Mouse (Mus musculus): ENCODE data around the gene Pck1.
A peak's percentile ranks its signal among the peaks of the same experiment; 100 is the strongest.

Pck1 gene

GRCm38 (mm10) chr2:173148001-173148400 lies 4.8 kb upstream of the Pck1 start:
- no peak for DNase-seq (ENCODE audit: low read depth, low spot score)

DNA sequence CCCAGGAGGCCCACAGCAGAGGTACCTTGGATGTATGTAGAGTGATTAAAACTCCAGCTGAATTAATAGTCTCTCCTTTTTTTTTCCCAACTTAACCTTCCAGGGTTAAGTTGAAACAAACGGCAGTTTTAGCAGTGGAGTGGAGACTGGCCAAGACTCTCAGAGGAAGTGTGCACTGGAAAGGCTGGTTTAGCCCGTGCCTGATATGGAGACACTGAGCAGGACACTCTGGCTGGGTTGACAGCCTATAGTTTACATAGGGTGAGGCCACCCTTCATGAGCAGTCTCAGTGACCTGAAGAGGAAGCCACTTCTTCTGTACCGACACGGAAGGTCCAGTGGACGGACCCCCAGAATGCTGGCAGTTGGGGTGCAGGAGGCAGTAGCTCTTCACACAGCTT lies 1.5 kb upstream of the Pck1 start:
- no peak for DNase-seq (ENCODE audit: low read depth, low spot score)

DNA sequence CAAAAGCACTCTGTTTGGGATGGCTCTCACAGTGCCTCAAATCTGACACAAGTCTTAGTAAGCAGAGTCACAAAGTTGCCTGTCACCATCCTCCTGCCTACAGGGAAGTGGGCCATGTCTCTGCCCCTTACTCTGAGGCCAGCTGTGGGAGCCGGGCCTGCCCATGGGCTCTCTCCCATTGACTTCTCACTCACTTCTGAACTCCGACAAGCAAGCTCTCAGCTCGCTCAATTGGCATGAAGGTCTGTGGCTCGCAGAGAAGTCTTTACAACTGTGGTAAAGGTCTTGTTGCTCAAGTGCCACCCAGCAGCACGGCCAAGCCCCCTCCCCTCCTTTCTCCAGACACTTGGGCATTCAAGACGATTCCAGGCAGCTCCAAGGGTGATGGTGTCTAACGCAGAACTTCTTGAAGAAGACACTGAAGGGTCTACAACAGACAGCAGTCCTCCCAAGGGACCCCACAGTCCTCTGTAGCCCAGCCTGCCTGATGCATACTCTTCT lies 1.0 kb upstream of the Pck1 start:
- no peak for DNase-seq (ENCODE audit: low read depth, low spot score)

DNA sequence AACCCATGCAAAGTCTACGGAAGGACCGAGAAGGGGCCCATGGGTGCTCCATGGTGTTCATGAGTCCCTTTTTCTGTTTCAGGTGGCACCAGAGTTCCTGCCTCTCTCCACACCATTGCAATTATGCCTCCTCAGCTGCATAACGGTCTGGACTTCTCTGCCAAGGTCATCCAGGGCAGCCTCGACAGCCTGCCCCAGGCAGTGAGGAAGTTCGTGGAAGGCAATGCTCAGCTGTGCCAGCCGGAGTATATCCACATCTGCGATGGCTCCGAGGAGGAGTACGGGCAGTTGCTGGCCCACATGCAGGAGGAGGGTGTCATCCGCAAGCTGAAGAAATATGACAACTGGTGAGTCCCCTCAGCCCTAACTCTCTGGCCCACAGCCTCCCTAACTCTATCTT lies 418 bp downstream of the Pck1 start:
- no peak for DNase-seq (ENCODE audit: low read depth, low spot score)

- DNase-seq (ENCODE audit: low read depth, low spot score): no peak
These were observed 1.7 kb downstream of the Pck1 start for GRCm38 (mm10) chr2:173154513-173154912.

- no peak for DNase-seq (ENCODE audit: low read depth, low spot score)
These were observed 2.1 kb downstream of the Pck1 start for GRCm38 (mm10) chr2:173154962-173155361.

DNA sequence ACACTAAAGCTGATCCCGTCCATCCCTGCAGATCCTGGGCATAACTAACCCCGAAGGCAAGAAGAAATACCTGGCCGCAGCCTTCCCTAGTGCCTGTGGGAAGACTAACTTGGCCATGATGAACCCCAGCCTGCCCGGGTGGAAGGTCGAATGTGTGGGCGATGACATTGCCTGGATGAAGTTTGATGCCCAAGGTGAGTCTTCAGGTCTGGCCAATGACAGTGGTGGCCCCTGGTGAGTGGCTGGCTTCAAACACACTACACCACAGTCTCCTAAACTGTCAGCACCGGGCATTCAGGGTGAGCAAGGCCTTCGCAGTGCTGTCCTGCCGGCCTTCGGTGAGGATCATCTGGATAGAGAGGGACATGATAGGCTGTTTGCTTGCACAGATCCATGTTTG lies 3.1 kb downstream of the Pck1 start:
- DNase-seq (ENCODE audit: low read depth, low spot score): no peak

DNA sequence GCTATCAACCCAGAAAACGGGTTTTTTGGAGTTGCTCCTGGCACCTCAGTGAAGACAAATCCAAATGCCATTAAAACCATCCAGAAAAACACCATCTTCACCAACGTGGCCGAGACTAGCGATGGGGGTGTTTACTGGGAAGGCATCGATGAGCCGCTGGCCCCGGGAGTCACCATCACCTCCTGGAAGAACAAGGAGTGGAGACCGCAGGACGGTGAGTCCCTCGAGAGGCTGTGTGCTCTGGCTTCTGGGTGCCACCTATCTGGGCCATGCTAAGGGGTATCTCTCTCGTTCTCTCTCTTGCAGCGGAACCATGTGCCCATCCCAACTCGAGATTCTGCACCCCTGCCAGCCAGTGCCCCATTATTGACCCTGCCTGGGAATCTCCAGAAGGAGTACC lies 4.1 kb downstream of the Pck1 start:
- no peak for DNase-seq (ENCODE audit: low read depth, low spot score)

DNA sequence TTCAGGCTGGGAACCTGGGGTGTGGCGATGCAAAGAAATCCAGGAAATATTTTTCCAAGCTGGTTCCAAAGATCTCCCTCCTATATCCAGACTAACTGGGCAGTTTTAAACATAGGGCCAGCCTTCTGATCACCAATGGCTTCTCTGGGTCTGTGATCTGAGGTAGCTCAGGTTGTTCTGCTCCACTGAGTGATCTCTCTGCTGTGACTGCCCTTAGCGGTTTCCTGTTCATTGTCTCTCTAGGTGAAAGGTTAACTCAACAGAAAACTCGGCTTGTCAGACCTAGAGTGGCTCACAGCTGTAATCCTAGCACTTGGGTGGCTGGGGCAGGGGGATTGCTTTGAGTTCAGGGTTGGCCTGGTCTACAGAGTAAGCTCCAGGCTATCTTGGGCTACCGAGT lies 4.5 kb downstream of the Pck1 start:
- no peak for DNase-seq (ENCODE audit: low read depth, low spot score)

DNA sequence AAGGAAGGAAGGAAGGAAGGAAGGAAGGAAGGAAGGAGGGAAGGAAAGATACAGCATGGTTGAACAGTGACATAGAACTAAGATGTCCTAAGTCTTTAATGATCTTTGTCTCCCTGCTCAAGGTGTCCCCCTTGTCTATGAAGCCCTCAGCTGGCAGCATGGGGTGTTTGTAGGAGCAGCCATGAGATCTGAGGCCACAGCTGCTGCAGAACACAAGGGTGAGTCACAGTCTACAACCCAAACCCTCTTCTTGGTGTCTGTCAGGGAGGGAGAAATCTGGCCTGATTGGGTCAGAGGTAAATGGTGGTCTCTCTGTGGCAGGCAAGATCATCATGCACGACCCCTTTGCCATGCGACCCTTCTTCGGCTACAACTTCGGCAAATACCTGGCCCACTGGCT lies 5.0 kb downstream of the Pck1 start:
- no peak for DNase-seq (ENCODE audit: low read depth, low spot score)

- no peak for DNase-seq (ENCODE audit: low read depth, low spot score)
These were observed 5.7 kb downstream of the Pck1 start for GRCm38 (mm10) chr2:173158390-173159055.

- DNase-seq (ENCODE audit: low read depth, low spot score): peak; percentile 89
These were observed 6.8 kb downstream of the Pck1 start for GRCm38 (mm10) chr2:173159354-173160311.

DNA sequence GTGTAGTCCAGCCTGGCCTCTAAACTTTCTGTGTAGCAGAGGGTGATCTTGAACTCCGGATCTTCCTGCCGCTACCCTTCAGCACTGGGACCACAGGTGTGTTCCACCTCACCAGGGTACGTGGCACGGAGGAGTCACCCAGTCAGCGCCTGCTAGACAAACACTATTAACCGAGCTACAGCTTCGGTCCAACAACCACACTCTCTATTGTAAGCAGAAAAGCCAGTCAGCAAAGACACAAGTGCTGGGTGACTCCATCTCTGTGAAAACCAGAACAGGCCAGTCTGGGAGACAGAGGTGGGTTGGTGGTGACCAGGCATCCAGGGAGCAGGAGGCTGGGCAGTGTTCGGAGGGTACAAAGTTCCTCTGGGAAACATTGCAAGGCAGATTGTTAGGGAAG lies 10.5 kb downstream of the Pck1 start:
- no peak for DNase-seq (ENCODE audit: low read depth, low spot score)

DNA sequence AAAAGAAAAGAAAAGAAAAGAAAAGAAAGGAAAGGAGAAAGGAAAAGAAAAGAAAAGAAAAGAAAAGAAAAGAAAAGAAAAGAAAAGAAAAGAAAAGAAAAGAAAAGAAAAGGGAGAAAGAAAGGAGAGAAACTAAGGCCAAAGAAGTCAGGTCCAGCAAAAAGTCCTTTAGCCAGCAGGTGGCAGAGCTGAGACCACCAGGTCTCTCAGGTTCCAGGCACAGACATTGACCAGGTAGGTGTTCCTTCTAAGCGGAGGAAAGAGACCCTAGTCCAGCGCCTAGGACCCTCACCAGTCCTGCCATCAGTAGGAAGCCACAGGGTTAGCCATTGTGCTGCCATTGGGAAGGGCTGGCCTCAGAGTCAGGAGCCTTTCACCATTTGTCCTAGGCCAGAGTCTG lies 11.5 kb downstream of the Pck1 start:
- no peak for DNase-seq (ENCODE audit: low read depth, low spot score)

DNA sequence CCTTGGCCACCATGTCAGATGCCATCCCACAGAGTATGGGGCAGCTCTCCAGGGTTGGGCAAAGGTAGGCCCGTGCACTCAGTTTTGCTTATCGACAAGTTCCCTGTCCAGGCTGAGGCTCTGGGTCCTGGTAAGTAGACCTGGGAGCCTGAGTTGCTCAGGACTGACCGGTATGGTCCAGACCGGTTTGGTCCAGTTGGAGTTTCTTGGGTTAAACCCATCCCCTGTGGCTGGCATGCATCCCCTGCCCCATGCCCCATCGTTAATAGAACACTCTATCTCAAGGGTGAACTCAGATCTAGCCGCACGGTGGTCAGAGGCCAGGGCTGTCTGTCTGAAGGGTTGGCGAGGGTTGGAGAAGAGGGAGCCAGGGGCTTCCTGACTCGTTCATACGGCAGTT lies 12.1 kb downstream of the Pck1 start:
- no peak for DNase-seq (ENCODE audit: low read depth, low spot score)

DNA sequence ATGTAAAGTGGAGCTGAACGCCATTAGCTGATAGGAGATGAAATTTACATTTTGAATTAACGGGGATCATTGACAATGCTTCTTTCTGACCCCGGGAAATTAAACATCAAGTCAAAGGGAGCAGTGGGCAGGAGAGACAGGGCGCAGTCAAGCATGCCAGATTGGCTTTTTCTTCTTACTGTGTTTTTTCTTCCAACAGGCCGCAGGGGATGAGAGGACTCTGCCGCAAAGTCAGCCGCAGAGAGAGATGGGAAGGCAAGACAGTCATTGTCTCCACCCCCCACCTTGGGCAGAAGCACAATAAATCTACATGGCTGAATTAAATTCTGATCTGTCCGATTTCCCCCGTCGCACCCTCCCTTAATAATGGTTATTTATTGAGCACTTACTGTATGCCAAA lies 12.5 kb downstream of the Pck1 start:
- no peak for DNase-seq (ENCODE audit: low read depth, low spot score)

DNA sequence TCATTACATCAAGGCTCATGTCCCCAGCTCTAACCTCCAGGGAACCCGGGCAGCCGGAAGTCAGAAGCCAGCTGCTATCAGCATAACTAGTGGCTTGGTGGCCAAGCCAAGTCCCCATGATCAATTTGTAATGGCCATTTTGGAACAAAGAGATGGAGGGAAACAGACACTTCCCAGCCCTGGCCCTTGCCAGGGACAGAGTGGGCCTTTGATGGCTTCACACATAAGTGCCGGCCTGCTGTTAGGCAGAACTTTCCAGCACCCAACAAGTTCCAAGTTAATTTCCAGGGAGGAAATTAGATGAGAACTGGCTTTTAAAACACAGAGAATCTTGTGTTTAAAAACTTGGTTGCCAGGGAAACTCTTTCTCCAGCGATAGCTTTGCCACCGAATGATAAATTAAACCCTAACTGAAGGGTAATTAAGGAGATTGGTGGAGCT lies 15.6 kb downstream of the Pck1 start:
- DNase-seq (ENCODE audit: low read depth, low spot score): no peak

DNA sequence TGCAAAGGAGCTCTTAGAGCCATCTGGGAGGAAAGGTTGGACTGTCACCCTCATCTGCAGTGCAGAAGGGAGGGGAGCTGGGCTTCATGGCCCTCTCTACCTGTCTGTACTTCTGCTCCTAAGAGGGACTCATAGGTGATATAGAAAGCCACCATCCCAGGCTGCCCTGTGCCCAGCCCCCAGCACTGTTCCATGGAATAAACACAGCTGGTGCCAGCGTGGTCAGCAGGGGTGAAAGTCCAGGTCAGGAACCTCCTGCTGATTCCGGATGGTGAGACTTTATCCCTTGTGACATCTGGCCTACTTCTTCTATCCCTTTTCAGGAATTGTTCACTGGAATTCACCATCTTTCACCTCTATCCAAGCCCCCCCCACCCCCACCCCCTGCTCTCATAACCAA lies 17.2 kb downstream of the Pck1 start:
- no peak for DNase-seq (ENCODE audit: low read depth, low spot score)

- DNase-seq (ENCODE audit: low read depth, low spot score): no peak
These were observed 17.9 kb downstream of the Pck1 start for GRCm38 (mm10) chr2:173170715-173171114.

- peak; percentile 96 for DNase-seq (ENCODE audit: low read depth, low spot score)
These were observed 18.6 kb downstream of the Pck1 start for GRCm38 (mm10) chr2:173171470-173171869.

- DNase-seq (ENCODE audit: low read depth, low spot score): no peak
These were observed 19.1 kb downstream of the Pck1 start for GRCm38 (mm10) chr2:173171956-173172355.

DNA sequence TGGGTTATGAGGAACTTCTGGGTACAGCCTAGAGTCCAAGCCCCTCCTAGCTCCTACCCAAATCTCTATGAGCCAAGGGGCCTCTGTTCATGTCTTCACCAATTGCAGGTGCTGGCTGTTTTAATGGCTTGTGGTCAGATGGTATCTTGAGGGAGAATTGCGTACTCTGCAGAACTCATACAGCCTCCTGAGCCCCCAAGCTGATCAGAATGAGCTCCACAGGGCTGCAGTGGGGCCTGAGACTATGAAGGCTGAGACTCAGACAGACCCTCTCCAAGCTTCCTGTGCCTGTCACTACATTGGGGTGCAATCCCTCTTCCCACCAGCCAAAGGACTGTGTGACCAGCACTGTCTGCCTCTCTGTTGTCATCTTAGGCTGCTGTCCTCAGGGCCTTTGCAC lies 19.5 kb downstream of the Pck1 start:
- no peak for DNase-seq (ENCODE audit: low read depth, low spot score)

- DNase-seq (ENCODE audit: low read depth, low spot score): peak; percentile 83
These were observed 20.2 kb downstream of the Pck1 start for GRCm38 (mm10) chr2:173173008-173173407.
